Mouse (Mus musculus) erythroblast, adult 5-6 weeks (primary cell): Measurements from ENCODE around the gene Mvp. TPM values are rescaled to one million over a fixed set of nuclear protein-coding genes. Genes with fewer than 3 reads are reported as not detected.

Experiments used
- ATAC-seq: replicated peaks from 2 replicates; pipeline ENCODE4 v1.8.0; 2016; ENCODE audit warnings: moderate number of reproducible peaks, mild to moderate bottlenecking, moderate TSS enrichment, inconsistent platforms; ENCODE audit not compliant: poor library complexity, low FRiP score, severe bottlenecking
- total RNA-seq, 2 experiments: library from RNA; stranded (forward) in 1 of 2; stranded (reverse) in 1 of 2; fragments of 150-400 nt in 1 of 2; fragments of 200-764, 138-1000 nt in 1 of 2; gene quantifications; 2 replicates each; pipeline versions ENCODE4 v1.2.3 to v1.2.4; 2015 to 2017; ENCODE audit warnings: low replicate concordance in 2 of 2

Gene Mvp
- total RNA-seq (2015; ENCODE audit: low replicate concordance) (1.5 and 1.9 TPM in 2 replicates), total RNA-seq (2017; ENCODE audit: low replicate concordance) (5.5 and 7.7 TPM in 2 replicates)

DNA sequence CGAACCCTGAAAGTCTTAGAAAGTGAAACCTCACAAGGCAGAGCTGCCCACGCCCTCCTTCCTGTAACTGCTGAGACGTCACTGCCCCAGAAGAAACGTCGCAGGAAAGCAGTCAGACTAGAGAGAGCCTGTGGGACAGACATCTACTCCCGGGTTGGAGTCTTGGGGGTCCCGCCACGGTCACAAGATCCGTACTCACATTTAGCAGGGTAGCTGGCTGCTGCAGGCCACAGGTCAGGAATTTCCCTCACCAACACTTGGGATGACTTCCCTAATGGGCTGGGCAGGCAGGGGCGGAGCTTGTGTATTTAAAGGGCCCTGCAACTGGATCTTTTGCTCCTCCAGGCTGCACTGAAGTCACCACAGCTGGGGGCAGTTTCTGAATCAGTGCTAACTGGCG is at the start of gene Mvp:
Mvp (minus strand) TSS at position 302 of the 400 bp plus-strand sequence.
- ATAC-seq = 0 out of 2 replicates have a peak, but pooled peaks have one; percentile 23

- no peak for ATAC-seq
Measured at GRCm38 (mm10) chr7:127055026-127055585, 40.7 kb upstream of the Mvp start.

DNA sequence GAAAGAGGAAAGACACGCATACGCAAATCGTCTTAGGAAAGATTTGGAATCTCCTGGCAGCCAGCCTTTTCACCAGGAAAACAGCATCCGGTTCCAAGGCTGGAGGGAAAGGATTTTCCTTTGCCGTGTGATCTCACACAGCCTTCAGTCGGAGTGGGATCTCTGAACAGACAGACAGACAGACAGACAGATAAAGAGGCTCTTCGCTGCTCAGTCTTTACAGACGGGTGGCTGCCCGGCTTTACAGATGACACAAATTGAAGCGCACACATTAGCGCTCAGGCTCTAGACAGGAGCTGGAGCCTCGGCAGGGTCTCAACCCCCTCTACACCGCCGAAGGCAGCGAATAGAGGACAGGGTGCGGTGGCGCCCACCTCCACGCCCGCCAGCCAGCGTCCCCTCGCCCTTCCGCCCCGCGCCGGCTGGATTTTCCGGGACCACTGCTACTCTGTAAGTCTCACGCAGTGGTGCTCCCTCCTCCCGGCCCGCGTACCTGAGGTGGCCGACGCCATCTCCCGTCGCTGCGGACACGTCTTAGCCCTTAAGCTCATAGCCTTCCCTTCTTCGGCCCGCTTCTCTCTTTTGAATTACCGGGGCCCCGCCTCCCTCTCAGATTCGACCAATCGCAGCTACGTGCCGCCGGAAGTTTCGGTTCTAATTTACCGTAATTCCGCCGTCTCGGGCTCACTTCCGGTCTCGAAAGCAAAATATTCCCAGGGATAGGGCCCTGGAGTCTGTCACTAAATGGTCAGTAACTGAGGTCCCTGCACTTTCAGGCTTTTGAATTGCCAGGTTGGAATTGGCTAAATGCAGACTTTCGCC is 27.6 kb upstream of the Mvp start, which contains the start of gene Kif22:
Kif22 (minus strand) TSS at position 621 of the 822 bp plus-strand sequence.
- peak; percentile 94 for ATAC-seq

- ATAC-seq = no peak
Measured at GRCm38 (mm10) chr7:127031244-127031643, 16.8 kb upstream of the Mvp start.

GRCm38 (mm10) chr7:127030172-127030571 is 15.8 kb upstream of the Mvp start:
- ATAC-seq = no peak

DNA sequence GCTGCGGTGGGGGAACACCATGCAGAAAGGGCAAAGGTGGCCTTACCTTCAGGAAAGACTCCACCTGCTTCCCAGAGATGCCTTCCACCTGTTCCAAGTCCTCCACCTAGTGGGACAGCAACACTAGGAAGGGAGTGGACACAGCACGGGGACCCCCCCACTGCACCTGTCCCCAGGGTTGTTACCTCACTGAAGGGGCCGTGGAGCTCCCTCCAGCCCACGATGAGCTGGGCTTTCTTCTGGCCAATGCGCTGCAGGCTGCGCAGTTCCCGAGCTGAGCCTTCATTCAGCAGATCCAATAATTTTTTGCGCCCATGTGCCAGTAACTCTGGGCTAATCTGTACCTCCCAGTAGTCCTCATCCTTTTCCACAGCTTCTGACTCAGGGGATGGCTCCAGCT is 13.5 kb upstream of the Mvp start:
- peak; percentile 1 for ATAC-seq

GRCm38 (mm10) chr7:127026984-127027726 is 12.7 kb upstream of the Mvp start, which contains the start of gene Maz:
Gene Maz, minus strand, starts transcription at chr7:127027037.
- peak; percentile 74 for ATAC-seq

DNA sequence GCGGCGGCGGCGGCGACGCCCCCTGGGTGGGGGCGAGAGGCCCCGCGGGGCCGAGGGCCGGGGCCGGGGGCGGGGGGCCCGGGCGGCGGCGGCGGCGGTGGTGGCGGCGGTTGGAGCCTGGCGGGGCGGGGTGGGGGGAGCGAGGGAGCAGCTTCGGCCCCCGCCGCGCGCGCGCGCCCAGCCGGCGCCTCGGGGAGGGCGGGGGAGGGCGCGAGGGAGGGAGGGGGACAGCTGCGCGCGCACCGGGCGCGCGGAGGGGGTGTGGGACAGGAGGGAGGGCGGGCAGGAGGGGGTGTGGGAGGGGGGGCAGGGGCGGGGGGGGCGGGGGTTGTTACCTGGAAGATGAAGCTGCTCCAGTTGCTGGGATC is 12.2 kb upstream of the Mvp start:
- ATAC-seq = no peak

- no peak for ATAC-seq
Measured at GRCm38 (mm10) chr7:127026161-127026600, 11.8 kb upstream of the Mvp start.

DNA sequence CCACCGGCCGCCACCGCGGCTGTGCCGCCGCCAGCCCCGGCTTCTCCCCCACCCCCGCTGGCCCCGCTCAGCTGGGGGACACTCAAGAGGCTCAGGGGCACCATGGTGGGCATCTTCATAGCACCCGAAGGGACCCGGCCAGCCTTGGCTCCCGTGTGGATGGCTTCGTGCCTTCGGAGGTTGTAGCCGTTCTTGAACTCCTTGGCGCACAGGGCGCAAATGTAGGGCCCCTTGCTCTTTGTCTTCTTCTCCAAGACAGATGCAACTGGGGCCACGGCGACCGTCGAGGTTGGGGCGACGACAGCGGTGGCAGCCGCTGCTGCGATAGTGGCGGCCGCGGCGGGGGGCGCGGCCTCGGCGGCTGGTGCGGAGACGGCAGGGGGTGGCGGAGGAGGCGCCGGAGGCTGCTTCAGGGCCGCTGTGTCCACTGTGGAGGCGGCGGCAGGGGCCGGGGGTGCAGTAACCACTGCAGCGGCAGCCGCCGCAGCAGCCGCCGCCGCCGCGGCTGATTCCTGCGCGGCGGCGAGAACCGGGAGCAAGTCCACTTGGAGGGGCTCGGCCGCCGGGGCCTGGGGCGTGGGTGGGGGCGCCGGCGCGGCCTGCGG is 11.2 kb upstream of the Mvp start:
- ATAC-seq = no peak

- ATAC-seq = peak; percentile 58
Measured at GRCm38 (mm10) chr7:127024755-127025555, 10.5 kb upstream of the Mvp start.

- ATAC-seq = 0 out of 2 replicates have a peak, but pooled peaks have one; percentile 16
Measured at GRCm38 (mm10) chr7:127023896-127024690, 9.7 kb upstream of the Mvp start.

GRCm38 (mm10) chr7:127023272-127023691 is 8.9 kb upstream of the Mvp start:
- no peak for ATAC-seq

GRCm38 (mm10) chr7:127022528-127023271 is 8.3 kb upstream of the Mvp start:
- no peak for ATAC-seq

DNA sequence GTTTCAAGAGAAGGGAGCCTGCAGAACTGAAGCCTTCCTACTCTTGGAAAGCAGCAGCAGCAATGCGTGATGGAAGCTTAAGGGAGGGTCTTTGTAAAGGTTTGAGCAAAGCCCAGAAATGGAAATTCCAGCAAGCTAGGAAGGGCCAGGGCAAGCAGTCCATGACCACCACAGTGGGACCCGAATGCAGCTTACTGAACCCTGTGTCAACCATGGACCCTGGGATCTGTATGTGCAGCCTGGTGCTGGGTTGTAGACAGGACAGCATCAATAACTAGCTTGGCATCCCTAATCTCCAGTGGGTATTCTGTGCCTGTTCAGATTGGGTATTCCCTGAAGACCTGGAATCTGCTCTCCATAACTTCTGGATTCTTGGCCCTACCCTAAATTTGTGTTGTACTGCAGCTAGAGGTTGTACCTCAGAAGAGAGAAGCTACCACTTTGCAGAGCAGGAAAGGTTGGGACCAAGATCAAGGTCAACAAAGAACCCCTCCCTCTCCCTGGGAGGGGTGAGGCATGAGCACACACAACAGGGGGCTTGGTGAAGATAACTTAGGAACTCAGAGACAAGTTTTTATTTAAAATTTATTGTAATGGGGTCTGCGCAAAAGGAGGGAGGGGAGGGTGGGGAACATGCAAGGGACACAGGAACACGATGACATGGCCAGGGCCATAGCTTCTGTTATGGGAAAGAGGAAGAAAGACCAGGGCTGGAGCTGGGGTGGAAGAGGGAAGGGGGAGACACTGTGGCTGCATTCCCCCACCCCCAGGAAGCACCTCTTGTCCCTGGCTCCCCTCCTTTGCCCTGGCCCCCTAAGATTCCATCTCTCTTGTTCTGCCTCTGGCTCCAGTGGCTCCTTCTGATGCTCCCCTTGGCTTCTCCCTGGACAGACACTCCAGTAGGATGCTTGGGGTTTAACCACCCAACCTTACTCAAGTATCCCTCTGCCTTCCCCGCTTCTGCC is 7.4 kb upstream of the Mvp start:
- no peak for ATAC-seq

GRCm38 (mm10) chr7:127020901-127021562 is 6.6 kb upstream of the Mvp start, which contains the start of the genes Gm42742 and Prrt2:
Gene Gm42742, minus strand, starts transcription at chr7:127021097.
Gene Prrt2, minus strand, starts transcription at chr7:127021211.
- ATAC-seq = no peak
